Mouse (Mus musculus): ENCODE results near the gene Ksr1. TPM values are rescaled to one million over a fixed set of nuclear protein-coding genes. Genes with fewer than 3 reads are reported as not detected.
A peak's percentile ranks its signal among the peaks of the same experiment; 100 is the strongest.

Gene Ksr1
- total RNA-seq (2021) = 10 to 100 TPM; 10.4 to 11.9 TPM

DNA sequence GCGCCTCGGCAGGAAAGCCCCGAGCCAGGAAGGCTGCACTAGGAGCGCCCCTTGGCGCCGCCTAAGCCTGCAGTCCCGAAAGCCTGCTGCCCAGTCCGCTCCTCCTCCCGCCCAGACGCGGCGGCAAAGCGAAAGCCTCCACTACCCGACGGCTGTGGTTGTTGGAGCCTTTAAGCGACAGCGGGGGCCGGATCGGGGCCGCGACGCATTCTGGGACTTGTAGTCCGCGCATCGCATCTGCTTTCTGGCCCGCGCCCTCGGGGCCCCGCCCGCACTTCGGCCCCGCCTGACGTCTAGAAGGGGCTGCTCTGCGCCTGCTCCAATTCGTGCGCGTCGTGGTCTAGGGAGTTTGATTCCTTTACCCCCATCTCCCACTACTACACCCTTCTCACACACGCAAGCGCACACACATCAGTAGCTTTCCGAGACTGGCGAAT, at the start of gene Ksr1:
TSS of gene Ksr1 (minus strand) at position 77 of the 437 bp plus-strand sequence.
- DNase-seq = peak; percentile 95 to 96
- intact Hi-C loops (cut with DNase I) = loop anchor here (1.0 to 2.0 kb wide), 2 partner anchors 34 to 116 kb away; no protein-coding TSS in a partner anchor

DNA sequence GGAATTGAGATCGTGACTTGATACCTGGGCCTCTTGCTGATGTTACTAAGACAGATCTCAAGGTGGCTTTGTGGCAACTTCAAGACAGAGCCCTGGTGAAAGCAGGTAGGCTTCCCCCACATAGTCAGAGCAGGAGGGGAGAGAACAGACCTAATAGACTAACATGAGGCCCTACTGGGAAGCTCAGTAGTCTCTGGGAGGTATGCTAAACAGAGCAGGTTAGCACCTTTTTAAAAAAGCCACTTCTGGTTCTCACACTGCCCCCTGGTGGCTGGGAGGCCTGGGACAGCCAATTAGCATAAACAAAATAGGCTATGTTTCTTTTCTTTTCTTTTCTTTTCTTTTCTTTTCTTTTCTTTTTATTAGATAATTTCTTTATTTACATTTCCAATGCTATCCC, 46.0 kb upstream of the Ksr1 start:
- peak in 1 of 2 experiments; percentile 43 for DNase-seq

DNA sequence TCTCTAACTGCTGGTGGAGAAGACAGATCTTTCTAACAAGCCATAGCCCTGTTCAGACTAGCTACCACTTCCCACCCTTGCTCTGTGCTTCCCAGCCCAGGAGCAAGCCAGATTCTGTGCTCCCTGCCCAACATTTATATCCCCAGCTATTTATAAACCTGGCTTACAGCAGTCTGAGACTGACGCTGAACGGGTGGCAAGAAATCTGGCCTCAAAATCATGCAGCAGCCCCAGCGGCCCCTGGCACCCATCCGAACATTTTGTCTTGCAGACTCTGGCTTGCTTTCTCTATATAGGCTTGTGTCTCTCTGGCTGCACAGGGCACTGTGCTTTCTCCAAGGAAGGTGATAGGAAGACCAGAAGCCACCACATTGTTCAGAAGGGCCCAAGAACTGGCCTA, 45.0 kb upstream of the Ksr1 start:
- peak; percentile 51 to 67 for DNase-seq
- intact Hi-C loops (cut with DNase I) = no loop called here

More for the DNA sequence above, 46.0 kb upstream of the Ksr1 start:
- intact Hi-C loops (cut with DNase I) = no loop called here

GRCm38 (mm10) chr11:79190257-79190656, 44.0 kb upstream of the Ksr1 start:
- intact Hi-C loops (cut with DNase I) = no loop called here
- no peak for DNase-seq

GRCm38 (mm10) chr11:79188176-79188575, 42.0 kb upstream of the Ksr1 start:
- peak; percentile 79 to 80 for DNase-seq
- intact Hi-C loops (cut with DNase I) = loop anchor here (5.0 kb wide), 1 partner anchor 36 kb away; no protein-coding TSS in a partner anchor

DNA sequence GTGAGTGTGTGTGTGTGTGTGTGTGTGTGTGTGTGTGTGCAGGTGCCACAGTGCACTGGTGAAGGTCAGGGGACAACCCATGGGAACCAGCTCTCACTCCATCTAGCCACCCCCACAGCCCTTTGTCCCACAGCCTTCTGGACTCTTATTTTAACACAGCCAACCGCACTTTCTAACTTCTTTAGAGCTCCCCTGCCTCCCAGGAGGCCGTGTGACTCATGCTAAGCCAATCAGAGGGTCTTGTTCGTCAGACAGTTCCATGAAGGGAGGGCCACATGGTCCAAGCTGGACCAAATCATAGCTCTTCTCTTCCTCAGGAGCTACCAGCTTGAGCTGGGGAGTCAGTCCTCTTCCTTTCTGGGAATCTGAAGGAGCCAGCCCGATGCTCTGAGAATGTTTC, 41.1 kb upstream of the Ksr1 start:
- DNase-seq = no peak
- intact Hi-C loops (cut with DNase I) = loop anchor here (5.0 kb wide), 1 partner anchor 35 kb away; no protein-coding TSS in a partner anchor

- intact Hi-C loops (cut with DNase I) = loop anchor here (5.0 kb wide), 1 partner anchor 33 kb away; no protein-coding TSS in a partner anchor
- no peak for DNase-seq
Observed at GRCm38 (mm10) chr11:79185683-79186082, 39.5 kb upstream of the Ksr1 start.

GRCm38 (mm10) chr11:79184126-79184888, 38.1 kb upstream of the Ksr1 start:
- DNase-seq = no peak
- intact Hi-C loops (cut with DNase I) = no loop called here

GRCm38 (mm10) chr11:79183400-79183799, 37.2 kb upstream of the Ksr1 start:
- DNase-seq = no peak
- intact Hi-C loops (cut with DNase I) = no loop called here

DNA sequence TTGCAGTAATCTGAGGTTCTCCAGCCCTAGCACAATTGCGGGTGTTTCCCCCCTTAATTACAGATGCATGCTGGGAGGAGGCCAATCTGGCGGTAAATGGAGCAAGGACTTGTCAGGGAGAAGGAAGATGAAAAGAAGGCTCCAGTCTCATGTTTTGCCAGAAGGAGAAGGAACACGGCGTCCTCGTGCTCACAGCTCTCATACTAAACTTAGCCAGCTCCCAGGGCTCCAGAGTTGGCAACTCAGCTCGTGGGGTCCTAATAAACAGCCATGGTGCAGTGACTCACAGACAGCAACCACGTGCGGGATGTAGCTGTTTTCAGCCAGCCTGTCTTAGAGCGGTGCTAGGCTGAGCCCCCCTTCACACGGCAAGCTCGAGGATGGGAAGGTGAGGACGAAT, 36.7 kb upstream of the Ksr1 start:
- DNase-seq = peak in 1 of 2 experiments; percentile 21
- intact Hi-C loops (cut with DNase I) = no loop called here

- intact Hi-C loops (cut with DNase I) = no loop called here
- DNase-seq = no peak
Observed at GRCm38 (mm10) chr11:79181914-79182313, 35.7 kb upstream of the Ksr1 start.

- no peak for DNase-seq
- intact Hi-C loops (cut with DNase I) = no loop called here
Observed at GRCm38 (mm10) chr11:79176687-79177086, 30.5 kb upstream of the Ksr1 start.

GRCm38 (mm10) chr11:79172054-79172453, 25.8 kb upstream of the Ksr1 start:
- DNase-seq = no peak
- intact Hi-C loops (cut with DNase I) = no loop called here

GRCm38 (mm10) chr11:79166582-79167300, 20.5 kb upstream of the Ksr1 start:
- intact Hi-C loops (cut with DNase I) = no loop called here
- peak in 1 of 2 experiments; percentile 20 for DNase-seq

GRCm38 (mm10) chr11:79161077-79161758, 15.0 kb upstream of the Ksr1 start:
- intact Hi-C loops (cut with DNase I) = no loop called here
- DNase-seq = no peak

- intact Hi-C loops (cut with DNase I) = no loop called here
- no peak for DNase-seq
Observed at GRCm38 (mm10) chr11:79160127-79160526, 13.9 kb upstream of the Ksr1 start.

DNA sequence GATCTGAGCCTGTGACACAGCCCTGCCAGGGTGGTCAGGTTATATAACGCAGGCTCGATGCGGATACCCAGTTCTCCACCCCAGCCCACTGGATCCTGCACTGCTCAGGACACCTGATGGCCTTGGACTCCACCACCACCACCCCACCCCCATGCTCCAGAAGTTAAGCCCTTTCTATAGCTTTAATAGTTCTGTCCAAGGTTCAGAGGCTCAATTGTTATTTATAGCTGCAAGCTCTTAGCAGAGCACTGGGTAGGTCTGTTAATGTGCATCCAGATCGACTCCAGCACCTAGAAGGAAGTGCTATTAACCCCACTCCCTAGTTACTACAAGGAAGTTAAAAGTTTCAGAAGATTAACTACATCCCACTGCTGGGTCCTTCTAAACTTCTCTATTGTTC, 11.5 kb upstream of the Ksr1 start:
- no peak for DNase-seq
- intact Hi-C loops (cut with DNase I) = no loop called here

DNA sequence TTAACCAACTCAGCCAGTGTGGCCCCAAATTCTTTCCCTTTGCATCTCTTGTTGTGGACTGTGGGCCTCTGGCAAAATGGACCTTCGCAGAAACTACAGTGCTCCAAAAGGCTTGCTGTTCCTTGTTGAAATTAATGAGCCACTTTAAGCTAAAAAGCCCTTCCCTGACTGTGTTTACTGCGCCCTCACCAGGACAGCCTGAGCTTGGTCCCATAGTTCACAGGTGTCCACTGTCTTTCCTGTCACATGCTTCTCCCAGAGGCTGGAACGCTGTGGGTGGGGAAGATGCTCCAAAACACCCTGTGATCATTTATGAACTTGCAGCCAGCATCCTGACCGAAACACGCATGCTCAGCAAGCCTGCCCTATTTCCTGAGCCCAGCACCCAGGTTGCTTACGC, 9.1 kb upstream of the Ksr1 start:
- intact Hi-C loops (cut with DNase I) = no loop called here

GRCm38 (mm10) chr11:79152696-79153095, 6.5 kb upstream of the Ksr1 start:
- no peak for DNase-seq
- intact Hi-C loops (cut with DNase I) = loop anchor here (5.0 kb wide), 1 partner anchor 35 kb away; no protein-coding TSS in a partner anchor

More for the DNA sequence above, 9.1 kb upstream of the Ksr1 start:
- DNase-seq = no peak

- intact Hi-C loops (cut with DNase I) = loop anchor here (5.0 kb wide), 1 partner anchor 35 kb away; no protein-coding TSS in a partner anchor
- no peak for DNase-seq
Observed at GRCm38 (mm10) chr11:79151874-79152273, 5.7 kb upstream of the Ksr1 start.

DNA sequence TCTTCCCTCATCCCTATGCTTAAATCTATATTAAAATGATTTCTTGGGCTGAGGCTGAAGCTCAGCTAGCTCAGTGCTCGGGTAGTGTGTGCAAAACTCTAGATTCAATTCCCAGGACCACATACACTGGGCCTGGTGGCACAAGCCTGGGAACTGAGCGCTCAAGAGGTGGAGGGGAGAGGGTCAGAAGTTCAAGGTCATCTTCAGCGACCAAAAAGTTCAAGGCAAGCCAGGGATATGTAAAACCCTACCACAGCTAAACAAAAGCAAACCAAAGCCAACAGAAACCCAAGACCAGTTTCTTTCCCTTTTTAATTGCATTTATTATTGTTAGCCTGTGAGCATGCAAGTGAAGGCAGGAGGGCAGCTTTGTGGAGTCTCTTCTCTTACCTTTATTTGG, 4.1 kb upstream of the Ksr1 start:
- intact Hi-C loops (cut with DNase I) = loop anchor here (5.0 kb wide), 1 partner anchor 37 kb away; no protein-coding TSS in a partner anchor
- DNase-seq = no peak
